ENCODE assay signal across 28 mouse cellular contexts in the genomic region with DNA sequence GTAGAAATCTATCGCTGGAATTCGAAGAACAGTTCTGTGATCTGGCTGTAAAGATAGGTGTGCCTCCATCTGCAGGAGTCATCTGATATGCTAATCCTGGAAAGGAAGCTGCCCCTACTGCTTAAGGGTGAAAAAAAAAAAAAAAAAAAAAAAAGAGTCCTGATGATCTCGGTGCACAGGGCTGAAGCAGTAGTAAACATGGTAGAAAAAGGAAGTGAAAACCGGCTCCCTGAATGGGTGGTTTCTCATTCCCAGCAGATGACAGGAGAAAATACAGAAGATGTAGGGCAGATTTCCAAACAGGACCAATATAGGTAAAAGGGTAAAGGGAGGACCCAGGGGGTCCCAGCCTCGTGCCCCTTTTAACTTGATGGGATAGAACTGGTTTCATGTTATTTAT. TPM values are rescaled to one million over a fixed set of nuclear protein-coding genes. Genes with fewer than 3 reads are reported as not detected.
"Had no signal": no experiment of that assay in that cellular context is flagged by ENCODE, and none has a peak within 500 bp of the region (broad histone marks: within the 10 kb centered on the region; RNA-seq: fewer than 3 reads in every experiment).

No protein-coding gene starts in this region.

- H3K36me3 ChIP-seq: heart, embryonic 13.5 days; heart, embryonic 15.5 days; hindbrain, embryonic 10.5 days; hindbrain, embryonic 12.5 days; intestine, embryonic 15.5 days; limb, embryonic 10.5 days; limb, embryonic 12.5 days; liver, embryonic 13.5 days had no signal

- ATAC-seq: hindbrain, embryonic 16.5 days; inflammation-experienced regulatory T-cells, adult 6 months; intestine, embryonic 15.5 days; intestine, postnatal 0 days had no signal

- H3K4me3 ChIP-seq: heart, adult 2 months; heart, embryonic 13.5 days; heart, embryonic 15.5 days; hindbrain, embryonic 10.5 days; hindbrain, embryonic 12.5 days; intestine, embryonic 15.5 days; layer of hippocampus, adult 2 months; left cerebral cortex, adult 2 months; limb, embryonic 10.5 days; limb, embryonic 12.5 days; liver, embryonic 13.5 days had no signal

- H3K9me3 ChIP-seq: heart, embryonic 13.5 days; heart, embryonic 15.5 days; hindbrain, embryonic 10.5 days; hindbrain, embryonic 12.5 days; intestine, embryonic 15.5 days; limb, embryonic 10.5 days; limb, embryonic 12.5 days; liver, embryonic 13.5 days had no signal

- H3K4me1 ChIP-seq: heart, embryonic 13.5 days; heart, embryonic 15.5 days; hindbrain, embryonic 10.5 days; hindbrain, embryonic 12.5 days; intestine, embryonic 15.5 days; limb, embryonic 10.5 days; limb, embryonic 12.5 days; liver, embryonic 13.5 days had no signal

- H3K9ac ChIP-seq: heart, embryonic 13.5 days; heart, embryonic 15.5 days; hindbrain, embryonic 12.5 days; hindbrain, embryonic 14.5 days; intestine, embryonic 15.5 days; limb, embryonic 12.5 days; liver, embryonic 13.5 days had no signal

- H3K27ac ChIP-seq: heart, adult 2 months; heart, embryonic 13.5 days; heart, embryonic 15.5 days; hindbrain, embryonic 10.5 days; hindbrain, embryonic 12.5 days; hindbrain, embryonic 14.5 days; intestine, embryonic 15.5 days; layer of hippocampus, adult 2 months; left cerebral cortex, adult 2 months; limb, embryonic 10.5 days; limb, embryonic 12.5 days; liver, embryonic 13.5 days had no signal

- DNase-seq: gastrocnemius, postnatal 10 days; gastrocnemius, postnatal 25 days; heart, adult 11 months; heart, adult 2 months; heart, postnatal 14 days; heart, postnatal 36 days; kidney, adult 18-20 months; kidney, adult 8-10 months; kidney, postnatal 10 days; kidney, postnatal 25 days; kidney, postnatal 4 days; liver; liver, embryonic 13.5 days had no signal

RNA-seq across cellular contexts. Expression of gene Wdr72, which starts 16.1 kb away (rescaled TPM):
- total RNA-seq: gastrocnemius, adult 18-20 months; layer of hippocampus, adult 2 months; left cerebral cortex, postnatal 36 days had no signal
